Mouse (Mus musculus) liver, embryonic 18 days (tissue): Measurements from ENCODE around the gene Olfr1294. TPM values are rescaled to one million over a fixed set of nuclear protein-coding genes. Genes with fewer than 3 reads are reported as not detected.

Source experiments
- polyA plus RNA-seq: library from polyadenylated mRNA; depleted of rRNA; stranded (reverse); fragments of >200 nt; gene quantifications from 2 replicates; pipeline ENCODE4 v1.2.3, GENCODE M21; 2012; rRNA removed

Olfr1294 gene
- polyA plus RNA-seq = not detected in 2 replicates

GRCm38 (mm10) chr2:111540191-111540590, at the start of gene Olfr1294:
Olfr1294 (minus strand) TSS chr2:111540291.

GRCm38 (mm10) chr2:111569581-111569980, 29.5 kb upstream of the Olfr1294 start, which contains the start of gene Olfr1295:
Olfr1295 (minus strand) TSS chr2:111569681.

GRCm38 (mm10) chr2:111524903-111525302, 15.2 kb downstream of the Olfr1294 start, which contains the start of gene Olfr1293-ps:
Olfr1293-ps (plus strand) TSS chr2:111525203.

GRCm38 (mm10) chr2:111496880-111497279, 43.2 kb downstream of the Olfr1294 start, which contains the start of gene Olfr1291-ps1:
Olfr1291-ps1 (plus strand) TSS chr2:111497180.

GRCm38 (mm10) chr2:111493729-111494128, 46.4 kb downstream of the Olfr1294 start, which contains the start of gene Olfr1290:
Olfr1290 (minus strand) TSS chr2:111493829.

Other genes starting within 250 kb of the Olfr1294 start
- not detected in 2 replicates for gene Olfr1279, start 239.7 kb downstream of the Olfr1294 start, polyA plus RNA-seq
- gene Olfr1280, start 226.3 kb downstream of the Olfr1294 start, polyA plus RNA-seq = not detected in 2 replicates
- gene Olfr1281, start 213.8 kb downstream of the Olfr1294 start, polyA plus RNA-seq = not detected in 2 replicates
- not detected in 2 replicates for gene Olfr1282, start 204.2 kb downstream of the Olfr1294 start, polyA plus RNA-seq
- not detected in 2 replicates for gene Olfr1283, start 173.5 kb downstream of the Olfr1294 start, polyA plus RNA-seq
- gene Olfr1284, start 164.8 kb downstream of the Olfr1294 start, polyA plus RNA-seq = not detected in 2 replicates
- gene Olfr1286, start 117.2 kb downstream of the Olfr1294 start, polyA plus RNA-seq = not detected in 2 replicates
- not detected in 2 replicates for gene Olfr1287, start 91.1 kb downstream of the Olfr1294 start, polyA plus RNA-seq
- not detected in 2 replicates for gene Olfr1288, start 66.2 kb downstream of the Olfr1294 start, polyA plus RNA-seq
- not detected in 2 replicates for gene Olfr1289, start 59.5 kb downstream of the Olfr1294 start, polyA plus RNA-seq
- gene Olfr1290, start 46.5 kb downstream of the Olfr1294 start, polyA plus RNA-seq = not detected in 2 replicates
- not detected in 2 replicates for gene Olfr1291-ps1, start 43.1 kb downstream of the Olfr1294 start, polyA plus RNA-seq
- gene Olfr1293-ps, start 15.1 kb downstream of the Olfr1294 start, polyA plus RNA-seq = not detected in 2 replicates
- not detected in 2 replicates for gene Olfr1295, start 29.4 kb upstream of the Olfr1294 start, polyA plus RNA-seq
- gene Olfr1297, start 86.2 kb upstream of the Olfr1294 start, polyA plus RNA-seq = not detected in 2 replicates
- not detected in 2 replicates for gene Olfr1298, start 108.9 kb upstream of the Olfr1294 start, polyA plus RNA-seq
- gene Olfr1299, start 121.1 kb upstream of the Olfr1294 start, polyA plus RNA-seq = not detected in 2 replicates
- not detected in 2 replicates for gene Olfr1301, start 210.7 kb upstream of the Olfr1294 start, polyA plus RNA-seq
- not detected in 2 replicates for gene Olfr1302, start 237.1 kb upstream of the Olfr1294 start, polyA plus RNA-seq